Mouse (Mus musculus): ENCODE data around the gene Tent5b.
A peak's percentile ranks its signal among the peaks of the same experiment; 100 is the strongest.

The Tent5b gene

DNA sequence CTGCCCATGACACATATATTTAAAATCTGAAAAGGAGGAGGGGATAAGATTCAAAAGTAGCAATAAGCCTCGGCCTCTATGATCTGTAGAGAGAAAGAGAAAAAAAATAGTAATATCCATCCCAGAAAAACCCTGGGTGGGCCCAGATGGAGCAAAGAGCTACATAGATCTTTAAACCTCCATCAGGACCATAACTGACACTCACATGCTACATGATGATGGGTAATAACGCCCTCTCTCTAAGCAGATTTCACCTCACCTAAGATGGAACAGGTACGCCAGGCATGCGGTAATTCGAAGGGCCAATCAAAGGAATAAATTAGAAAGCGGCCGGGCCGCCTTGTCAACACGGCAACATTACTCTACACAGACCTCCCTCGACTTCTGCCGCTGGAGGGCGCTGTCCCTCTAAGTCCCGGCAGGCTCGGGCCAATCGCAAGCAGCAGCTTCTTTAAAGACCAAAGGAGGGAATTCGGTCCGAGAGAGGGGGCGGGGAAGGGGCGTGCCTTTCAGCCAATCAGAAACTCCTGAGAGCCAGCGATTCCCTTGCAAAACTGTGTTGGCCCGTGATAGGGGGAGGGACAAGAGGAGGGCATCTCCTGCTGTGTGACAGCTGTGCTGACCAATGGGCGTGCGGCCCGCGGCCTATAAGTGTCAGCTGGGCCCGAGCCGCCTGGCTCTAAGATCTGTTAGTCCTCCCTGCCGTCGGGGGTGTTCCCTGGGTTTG, at the start of gene Tent5b:
Gene Tent5b (plus strand): TSS at position 675 of the 727 bp plus-strand sequence.
- DNase-seq (ENCODE audit: low spot score) = peak; percentile 97

DNA sequence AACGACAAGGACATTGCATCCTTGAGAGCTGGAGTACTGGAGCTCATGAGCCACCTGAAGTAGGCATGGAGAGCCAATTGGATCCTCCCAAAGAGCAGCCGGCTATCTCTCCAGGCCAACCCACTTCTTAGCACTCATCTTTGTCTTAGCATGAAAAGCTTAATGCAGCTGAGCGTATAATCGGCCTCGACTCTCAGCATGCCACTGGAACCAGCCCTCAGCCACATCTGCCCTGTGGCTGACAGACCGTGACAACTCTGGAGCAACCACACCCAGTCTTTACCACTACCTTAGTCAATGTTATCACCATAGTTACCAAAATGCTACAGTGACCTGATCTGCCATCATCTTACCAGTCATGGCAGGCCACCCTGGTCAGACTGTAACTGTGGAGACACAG, 48.4 kb upstream of the Tent5b start:
- DNase-seq (ENCODE audit: low spot score) = no peak

DNA sequence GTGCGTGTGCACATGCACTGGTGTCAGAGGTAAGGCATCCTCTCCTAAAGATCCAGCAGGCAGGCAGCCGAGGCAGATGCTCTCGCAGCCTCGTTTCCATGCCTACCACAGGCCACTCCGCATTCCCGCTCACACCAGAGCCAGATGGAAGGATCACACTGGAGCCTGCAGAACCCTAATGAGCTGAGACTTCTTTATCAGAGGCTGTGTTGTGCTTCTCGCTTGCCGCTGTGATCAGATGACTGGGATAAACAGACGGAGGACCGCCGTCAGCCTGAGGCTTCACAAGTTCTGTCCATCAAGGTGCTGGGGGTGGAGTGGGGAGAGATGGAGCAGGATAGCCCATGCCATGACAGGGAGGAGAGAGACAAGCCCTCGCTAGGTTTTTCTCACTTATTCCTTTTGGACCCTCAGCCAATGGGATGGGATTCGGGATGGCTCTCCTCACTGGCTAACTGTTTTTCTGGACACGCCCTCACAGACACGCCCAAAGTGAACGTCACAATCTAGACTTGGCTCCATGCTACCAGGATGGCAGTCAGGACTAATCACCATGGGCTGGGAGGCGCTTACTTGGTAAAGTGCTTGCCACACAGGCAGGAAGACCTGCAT, 47.3 kb upstream of the Tent5b start:
- DNase-seq (ENCODE audit: low spot score) = no peak

DNA sequence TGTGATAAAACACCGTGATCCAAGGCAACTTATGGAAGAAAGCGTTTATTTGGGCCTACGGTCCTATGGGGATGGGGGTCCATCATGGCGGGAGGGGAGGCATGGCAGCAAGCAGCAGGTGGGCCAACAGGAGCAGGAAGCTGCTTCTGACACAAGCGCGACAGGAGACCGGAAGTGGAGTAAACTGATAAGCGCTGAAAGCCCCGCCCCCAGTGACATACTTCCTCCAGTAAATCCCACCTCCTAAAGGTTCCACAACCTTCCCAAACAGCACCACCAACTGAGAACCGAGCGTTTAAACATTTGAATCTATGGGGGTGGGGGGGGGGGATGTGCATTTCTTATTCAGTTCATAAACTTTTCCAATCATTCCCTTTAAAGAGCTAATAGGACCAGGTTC, 44.0 kb upstream of the Tent5b start:
- DNase-seq (ENCODE audit: low spot score) = no peak

DNA sequence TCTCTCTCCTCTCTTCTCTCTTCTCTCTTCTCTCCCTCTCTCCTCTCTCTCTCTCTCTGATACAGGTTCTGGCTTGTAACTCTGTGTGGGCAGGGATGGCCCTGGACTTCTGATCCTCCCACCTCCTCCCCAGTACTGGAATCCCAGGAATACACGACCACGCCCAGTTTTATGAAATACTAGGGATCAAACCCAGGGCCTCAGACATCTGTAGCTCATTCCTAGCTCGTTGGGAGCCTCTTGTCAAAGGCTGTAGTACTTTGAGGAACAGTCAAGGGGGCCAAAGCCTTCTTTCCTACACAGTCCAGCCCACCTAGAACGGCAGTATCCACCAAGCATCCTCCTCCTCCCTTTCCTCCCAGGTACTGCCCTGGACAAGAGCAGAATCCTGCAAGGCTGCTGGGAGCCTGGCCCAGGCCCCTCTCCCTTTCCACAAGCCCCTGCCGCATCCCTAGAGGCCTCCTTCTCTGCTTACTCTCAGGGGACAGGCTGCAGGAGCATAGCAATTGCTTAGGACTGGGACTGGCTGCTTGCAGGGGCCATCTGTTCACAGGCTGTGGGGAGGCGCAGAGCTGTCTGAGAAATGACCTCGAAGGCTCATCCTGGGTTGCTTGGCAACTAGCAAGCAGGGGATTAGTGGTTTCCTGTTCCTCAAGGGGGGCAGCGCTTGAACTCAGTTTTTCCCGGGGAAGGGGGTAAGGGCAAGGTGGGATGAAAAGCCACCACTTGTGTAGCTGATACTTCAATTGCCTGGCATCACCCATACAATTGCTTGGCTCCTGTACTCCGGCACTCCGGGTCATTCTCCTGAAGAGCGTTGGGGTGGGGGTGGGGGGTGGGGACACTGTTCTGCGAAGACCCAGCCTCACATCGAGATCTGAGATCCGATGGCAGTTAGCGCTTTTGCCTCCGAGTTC, 40.2 kb upstream of the Tent5b start:
- DNase-seq (ENCODE audit: low spot score) = peak; percentile 77

DNA sequence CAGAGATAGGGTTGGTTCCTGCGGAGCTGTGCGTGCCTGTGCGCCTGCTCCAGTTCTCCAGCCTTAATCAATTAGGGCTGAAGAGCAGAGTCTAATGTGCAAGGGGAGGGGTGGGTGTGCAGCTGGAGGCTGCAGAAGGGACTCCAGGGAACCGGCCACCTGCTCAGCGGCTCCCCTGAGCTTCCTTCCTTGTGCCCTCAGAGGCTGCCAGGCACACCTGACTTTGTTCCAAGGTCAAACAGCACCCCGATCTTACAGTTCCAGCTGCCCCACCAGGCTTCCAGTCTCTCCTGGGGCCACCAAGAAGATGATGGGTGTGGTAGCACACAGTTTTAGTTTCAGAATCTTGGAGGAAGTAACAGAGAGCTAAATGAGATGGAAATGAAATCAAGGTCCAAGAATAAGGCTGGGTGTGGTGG, 39.5 kb upstream of the Tent5b start:
- no peak for DNase-seq (ENCODE audit: low spot score)

DNA sequence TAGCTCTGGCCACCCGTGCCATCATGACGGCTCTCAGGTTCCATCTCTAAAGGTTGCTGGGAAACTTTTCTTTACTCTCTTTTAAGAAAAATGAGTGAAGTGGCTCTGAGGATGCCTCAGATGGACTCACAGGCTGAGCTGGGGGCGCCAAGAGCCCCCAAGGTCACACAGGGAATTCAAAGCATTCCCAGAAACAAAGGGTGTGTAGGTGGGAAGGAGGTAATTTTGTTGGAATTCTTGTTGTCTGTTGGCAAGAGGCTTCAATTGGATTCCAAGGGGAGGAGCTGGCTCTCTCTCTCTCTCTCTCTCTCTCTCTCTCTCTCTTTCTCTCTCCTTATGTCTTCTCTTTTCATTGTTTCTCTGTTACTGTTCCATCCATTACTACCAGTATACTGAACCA, 37.7 kb upstream of the Tent5b start:
- DNase-seq (ENCODE audit: low spot score) = no peak

DNA sequence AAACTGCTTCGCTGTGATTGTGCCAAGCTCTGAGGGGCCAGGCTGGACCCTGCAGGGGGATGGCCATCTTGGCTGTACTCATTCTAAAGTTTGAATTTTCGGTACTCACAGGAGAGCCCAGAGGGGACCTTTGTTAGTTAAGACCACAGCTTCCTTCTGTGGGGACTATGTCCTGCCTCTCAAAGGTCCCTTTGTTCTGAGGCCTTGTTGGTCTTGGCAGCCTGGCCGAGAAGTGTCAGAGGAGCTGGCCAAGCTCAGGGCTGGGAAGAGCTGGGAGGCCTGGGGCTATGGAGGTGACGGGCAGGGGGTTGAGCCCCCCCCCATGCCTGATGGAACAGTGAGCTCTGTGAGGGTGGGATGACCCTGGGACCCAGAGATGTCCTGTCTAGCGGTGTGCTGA, 36.8 kb upstream of the Tent5b start:
- no peak for DNase-seq (ENCODE audit: low spot score)

DNA sequence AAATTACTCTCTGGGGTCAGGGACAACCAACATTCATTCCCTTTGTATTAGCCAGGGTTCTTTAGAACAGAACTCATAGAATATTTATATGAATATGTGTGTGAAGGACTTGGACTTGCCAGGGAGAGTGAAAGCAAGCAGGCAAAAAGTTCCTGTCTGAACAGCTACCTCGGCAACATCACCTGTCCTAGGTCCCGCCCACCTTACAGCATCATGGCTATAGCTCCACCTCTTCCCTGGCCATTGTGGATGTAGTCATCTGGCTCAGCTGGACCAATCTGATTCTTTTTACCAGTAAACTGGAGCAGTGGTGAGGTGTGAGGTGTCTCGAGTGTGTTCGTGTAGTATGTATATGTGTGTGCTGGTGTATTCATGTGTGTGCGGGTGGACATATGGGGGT, 34.2 kb upstream of the Tent5b start:
- no peak for DNase-seq (ENCODE audit: low spot score)

DNA sequence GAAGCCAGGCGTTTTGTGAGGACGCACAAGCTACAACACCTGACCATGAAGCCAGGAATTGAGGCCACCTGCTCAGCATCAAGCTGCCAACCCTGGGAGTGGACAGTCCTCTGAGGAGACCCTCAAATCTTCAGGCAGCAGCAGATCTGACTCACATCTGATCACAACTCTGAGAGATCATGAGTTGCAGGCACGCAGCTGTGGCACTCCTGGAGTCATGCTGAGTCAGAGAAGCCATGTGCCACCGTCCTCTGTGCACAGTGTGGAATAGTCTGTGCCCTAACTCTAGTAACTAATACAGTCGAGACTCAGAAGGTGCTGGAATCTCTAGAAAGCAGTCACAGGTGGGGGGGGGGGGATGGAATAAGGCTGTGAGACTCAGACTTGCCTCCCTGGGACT, 32.6 kb upstream of the Tent5b start:
- no peak for DNase-seq (ENCODE audit: low spot score)

DNA sequence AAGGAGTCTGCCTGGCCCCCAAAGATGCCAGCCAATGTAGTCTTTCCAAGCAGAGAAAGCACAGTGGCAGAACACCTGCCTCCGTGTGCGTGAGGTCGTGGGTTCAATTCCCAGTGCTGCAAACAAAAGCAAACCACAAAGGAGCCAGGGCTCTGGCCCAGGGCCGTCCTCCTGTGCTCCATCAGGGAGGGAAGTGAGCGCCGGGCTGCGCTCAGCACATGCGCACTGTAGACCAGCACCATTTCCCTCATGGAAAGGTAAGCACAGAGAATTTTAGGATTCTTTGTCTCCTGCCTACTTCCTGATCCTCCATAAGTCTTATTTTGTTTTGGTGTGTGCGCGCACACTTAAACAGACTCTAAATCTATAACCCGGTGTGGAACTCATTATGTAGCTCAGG, 32.0 kb upstream of the Tent5b start:
- DNase-seq (ENCODE audit: low spot score) = no peak

DNA sequence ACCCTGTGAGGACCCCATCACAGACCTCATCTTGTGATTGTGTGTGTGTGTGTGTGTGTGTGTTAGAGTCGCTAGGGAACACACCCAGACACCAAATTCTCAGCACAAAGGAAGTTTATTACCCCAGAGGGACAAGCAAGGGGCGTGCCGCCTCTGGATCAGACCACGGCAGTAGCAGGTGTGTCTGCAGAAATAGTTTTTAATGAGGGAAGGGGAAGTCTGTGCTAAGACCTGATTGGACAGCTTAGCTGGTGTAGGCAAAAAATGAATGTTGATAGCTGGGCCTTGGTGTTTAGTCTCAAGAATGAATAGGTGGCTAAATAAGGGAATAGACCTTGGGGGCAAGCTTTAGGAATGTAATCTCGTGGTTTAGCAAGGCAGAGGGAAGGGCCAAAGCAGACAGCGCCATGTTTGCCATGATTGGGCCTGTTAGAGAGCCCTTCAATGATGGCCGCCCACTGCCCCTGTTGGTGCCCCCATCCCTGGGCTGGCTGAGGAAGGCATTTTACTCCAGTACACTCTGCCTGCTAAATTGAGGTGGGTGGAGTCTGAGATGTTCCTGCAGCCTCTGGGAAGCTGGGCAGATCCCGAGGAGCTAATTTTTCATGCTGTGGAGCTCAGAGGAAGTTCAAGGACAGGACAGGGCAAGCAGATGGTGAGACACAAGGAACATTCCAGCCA, 31.1 kb upstream of the Tent5b start:
- DNase-seq (ENCODE audit: low spot score) = no peak

DNA sequence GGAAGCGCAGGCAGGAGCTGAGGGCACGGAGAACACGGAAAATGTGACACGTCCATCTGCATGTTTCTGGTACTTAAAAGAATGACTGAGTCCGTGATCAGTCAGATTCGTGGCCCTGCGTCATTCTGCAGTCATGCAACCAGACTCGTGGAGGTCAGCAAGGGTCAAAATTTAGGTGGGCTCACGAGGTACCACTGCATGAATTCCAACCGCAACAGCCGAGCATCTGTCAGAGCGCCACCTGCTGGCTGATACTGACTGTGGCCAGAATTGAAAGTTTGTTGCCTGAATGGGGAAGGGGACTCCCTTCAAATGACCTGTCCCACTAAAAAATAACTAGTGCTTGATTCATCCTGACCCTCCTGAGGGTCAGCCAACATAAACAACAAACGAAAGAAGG, 30.2 kb upstream of the Tent5b start:
- DNase-seq (ENCODE audit: low spot score) = no peak

DNA sequence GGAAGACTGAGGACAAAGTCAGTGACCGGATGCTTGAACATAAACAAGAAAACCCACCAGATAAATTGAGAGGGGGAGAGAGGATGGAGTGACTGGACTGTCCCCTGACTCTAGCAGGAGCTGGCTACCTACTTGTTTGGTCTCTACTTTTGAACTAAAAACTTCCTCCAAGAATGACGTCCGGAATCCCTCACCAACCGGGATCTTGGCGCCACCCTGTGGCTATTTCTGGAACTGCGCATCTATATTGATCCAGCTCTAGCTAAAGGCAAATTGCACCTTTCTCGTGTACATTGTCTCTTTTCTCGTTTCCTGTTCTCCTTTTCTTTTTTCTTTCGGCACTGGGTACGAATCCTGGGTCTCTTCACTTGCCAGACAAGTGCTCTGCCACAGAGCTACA, 28.4 kb upstream of the Tent5b start:
- DNase-seq (ENCODE audit: low spot score) = peak; percentile 58

DNA sequence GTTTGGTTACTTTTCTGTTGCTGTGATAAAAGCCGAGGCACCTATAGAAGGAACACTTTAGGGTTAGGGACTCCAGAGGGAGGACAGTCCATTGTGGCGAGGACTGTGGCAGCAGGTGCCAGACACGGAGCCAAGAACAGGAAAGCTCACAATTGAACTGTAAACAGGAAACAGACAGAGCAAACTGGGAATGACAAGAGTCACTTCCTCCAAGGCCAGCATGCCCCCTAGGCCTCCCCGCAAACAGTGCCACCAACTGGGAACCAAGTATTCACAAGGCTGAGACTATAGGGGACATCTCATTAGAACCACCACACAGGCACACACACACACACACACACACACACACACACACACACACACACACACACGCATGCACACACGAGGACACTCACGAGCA, 27.5 kb upstream of the Tent5b start:
- no peak for DNase-seq (ENCODE audit: low spot score)

DNA sequence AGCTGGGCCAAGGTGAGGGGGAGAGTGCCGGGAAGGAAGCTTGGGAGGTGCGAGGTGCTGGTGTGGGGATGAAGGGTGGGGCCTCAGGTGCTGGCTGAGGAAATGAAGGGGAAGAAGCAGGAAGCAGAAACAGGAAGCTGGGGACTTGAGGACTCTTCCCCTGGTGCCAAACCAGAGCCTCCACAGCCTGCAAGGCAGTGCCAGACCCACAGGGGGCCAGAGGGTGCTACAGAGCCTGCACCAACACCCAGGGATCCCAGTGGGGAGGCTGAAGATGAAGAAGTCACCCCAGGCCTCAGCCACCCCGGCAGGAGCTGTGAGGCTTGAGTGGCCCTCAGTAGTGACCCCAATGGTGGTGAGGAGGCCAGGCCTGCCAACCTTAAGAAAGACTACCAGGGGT, 21.9 kb upstream of the Tent5b start:
- no peak for DNase-seq (ENCODE audit: low spot score)

DNA sequence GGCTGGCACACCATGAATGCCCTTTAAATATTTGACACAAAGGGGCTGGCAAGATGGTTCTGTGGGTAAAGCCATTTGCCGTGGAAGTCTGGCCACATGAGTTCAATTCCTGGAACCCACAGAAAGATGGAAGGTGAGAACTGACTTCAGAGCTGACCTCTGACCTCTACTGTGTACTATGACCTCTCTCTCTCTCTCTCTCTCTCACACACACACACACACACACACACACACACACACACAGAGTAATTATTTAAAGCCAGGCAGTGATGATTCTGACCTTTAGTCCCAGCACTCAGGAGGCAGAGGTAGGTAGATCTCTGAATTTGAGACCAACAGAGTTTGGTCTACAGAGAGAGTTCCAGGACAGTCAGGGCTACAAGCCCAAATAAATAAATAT, 19.9 kb upstream of the Tent5b start:
- DNase-seq (ENCODE audit: low spot score) = peak; percentile 70

DNA sequence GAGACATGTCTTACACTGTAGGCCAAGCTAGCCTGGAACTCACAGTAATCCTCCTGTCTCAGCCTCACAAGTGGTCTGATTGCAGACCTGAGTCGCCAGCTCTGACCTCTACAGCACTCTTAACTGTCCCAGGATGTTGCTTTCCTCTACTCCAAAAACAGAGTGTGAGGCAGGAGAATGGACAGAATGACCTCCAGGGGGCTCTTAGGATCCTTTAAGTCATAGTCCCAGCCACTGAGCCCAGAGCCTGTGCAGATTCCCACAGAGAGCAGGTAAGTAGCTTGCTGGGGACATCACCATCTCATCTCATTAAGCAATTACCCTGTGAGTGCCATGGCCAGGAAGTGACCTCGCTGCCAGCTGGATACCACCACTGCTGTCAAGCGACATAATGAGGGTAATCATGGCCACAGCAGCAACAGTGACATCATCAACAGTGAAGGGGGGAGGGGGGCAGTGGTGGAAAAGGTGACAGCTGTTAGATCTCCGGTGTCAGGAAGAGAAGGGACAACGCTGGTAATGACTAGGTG, 19.1 kb upstream of the Tent5b start:
- DNase-seq (ENCODE audit: low spot score) = no peak

DNA sequence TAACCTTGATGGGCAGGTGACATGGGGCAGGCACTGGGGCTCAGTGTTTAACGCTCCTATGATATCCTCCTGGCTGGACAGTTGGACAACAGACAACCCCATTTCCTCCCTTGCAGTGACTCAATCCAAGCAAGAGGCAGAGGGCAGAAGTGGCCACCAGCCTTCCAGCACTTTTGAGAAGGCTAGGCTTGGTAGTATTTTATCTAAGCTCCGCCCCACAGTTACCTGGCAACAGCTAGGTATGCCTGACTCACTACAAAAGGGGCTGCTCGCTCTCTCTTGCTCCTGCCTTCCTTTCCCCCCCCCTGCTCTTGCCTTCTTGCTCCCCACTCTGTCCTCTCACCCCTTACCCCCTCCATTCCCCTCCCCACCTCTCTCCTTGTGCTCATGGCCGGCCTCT, 18.6 kb upstream of the Tent5b start:
- DNase-seq (ENCODE audit: low spot score) = peak; percentile 45

DNA sequence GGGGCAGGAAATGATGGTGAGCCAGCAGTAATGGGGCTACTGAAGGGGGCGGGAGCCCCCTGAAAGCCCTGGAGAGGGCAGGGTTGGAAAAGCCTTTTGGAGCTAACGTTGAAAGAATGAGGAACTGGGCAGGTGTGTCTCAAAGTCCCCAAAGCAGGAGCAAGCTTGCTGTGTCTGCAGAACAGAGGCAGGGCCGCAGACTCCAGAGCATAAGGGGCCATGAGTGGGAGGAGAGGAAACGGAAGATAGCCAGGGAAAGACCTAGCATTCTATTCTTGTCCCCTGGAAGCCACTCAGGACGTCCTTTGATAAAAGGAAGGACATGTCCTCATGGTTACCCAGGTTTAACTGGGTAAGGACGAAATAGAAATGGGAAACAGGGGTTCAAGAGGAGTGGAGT, 16.7 kb upstream of the Tent5b start:
- DNase-seq (ENCODE audit: low spot score) = no peak

DNA sequence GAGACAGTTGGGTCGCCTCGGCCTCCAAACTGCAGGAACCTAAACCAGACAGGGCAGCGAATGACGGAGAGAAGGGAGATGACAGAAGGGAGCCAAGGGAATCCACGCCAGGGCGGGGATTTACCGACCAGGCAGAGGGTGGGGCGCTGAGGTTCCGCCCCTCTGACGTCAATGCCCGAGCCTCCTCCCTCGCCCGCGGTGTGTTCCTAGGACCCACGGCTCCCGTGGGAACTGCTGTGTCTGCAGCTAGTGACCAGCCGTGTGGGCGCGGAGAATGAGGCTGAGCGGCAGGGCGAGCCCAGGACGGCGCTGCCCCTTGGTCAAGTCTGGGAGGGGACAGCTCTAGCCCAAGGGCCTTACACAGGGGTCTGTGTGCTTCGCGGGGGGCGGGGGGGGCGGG, 11.9 kb upstream of the Tent5b start:
- peak; percentile 69 for DNase-seq (ENCODE audit: low spot score)

DNA sequence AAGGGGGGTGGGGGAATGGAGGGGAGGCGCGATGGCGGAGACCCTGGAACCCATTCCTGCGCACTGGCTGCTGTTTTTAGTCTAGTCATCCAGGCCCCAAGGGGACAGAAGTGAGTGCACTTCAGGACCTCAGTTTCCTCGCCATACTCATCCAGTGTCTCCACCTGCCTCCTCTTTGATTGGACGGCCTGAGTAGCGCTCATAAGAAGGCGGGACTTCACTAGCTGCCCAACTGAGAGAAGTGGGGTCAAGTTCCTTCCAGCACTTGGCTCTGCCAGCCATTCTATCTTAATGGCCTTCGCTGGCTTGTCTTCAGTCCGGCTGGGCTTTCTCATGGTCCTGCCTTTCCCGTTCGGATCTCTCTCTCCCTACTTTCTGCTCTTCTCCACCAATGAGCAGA, 10.8 kb upstream of the Tent5b start:
- no peak for DNase-seq (ENCODE audit: low spot score)

All from yolk sac, embryonic 10.5 days (tissue).